Mouse (Mus musculus) adrenal gland, adult (tissue): ENCODE measurements around the gene Tmem217.

ENCODE experiments used
- DNase-seq, 2 experiments: peaks; one replicate each; pipeline ENCODE4 v3.0.0; 2022 to 2023; ENCODE audit warnings: low spot score in 1 of 2; ENCODE audit not compliant: inconsistent age in 2 of 2

Gene Tmem217

GRCm38 (mm10) chr17:29490713-29491581, 61.2 kb downstream of the Tmem217 start, which contains the start of gene Pim1:
Gene Pim1 (plus strand): TSS chr17:29490753.
- no peak for DNase-seq

GRCm38 (mm10) chr17:29489971-29490712, 62.0 kb downstream of the Tmem217 start:
- DNase-seq = peak; percentile 99 to 100

GRCm38 (mm10) chr17:29488978-29489970, 62.9 kb downstream of the Tmem217 start:
- peak; percentile 68 to 92 for DNase-seq

GRCm38 (mm10) chr17:29488257-29488977, 63.8 kb downstream of the Tmem217 start:
- DNase-seq = no peak

- peak in 1 of 2 experiments; percentile 76 for DNase-seq
Measured at GRCm38 (mm10) chr17:29485336-29486233, 66.6 kb downstream of the Tmem217 start.

GRCm38 (mm10) chr17:29484431-29484830, 67.8 kb downstream of the Tmem217 start:
- DNase-seq = no peak

GRCm38 (mm10) chr17:29483282-29483681, 68.9 kb downstream of the Tmem217 start:
- DNase-seq = no peak

- no peak for DNase-seq
Measured at GRCm38 (mm10) chr17:29482632-29483031, 69.6 kb downstream of the Tmem217 start.

GRCm38 (mm10) chr17:29480256-29480655, 71.9 kb downstream of the Tmem217 start:
- DNase-seq = no peak

- peak in 1 of 2 experiments; percentile 67 for DNase-seq
Measured at GRCm38 (mm10) chr17:29478271-29478670, 73.9 kb downstream of the Tmem217 start.

- no peak for DNase-seq
Measured at GRCm38 (mm10) chr17:29477357-29477756, 74.8 kb downstream of the Tmem217 start.

- peak in 1 of 2 experiments; percentile 30 for DNase-seq
Measured at GRCm38 (mm10) chr17:29476461-29476860, 75.7 kb downstream of the Tmem217 start.
